Mouse (Mus musculus) thymus, postnatal 10 days (tissue): ENCODE results near the gene AI467606.

Experiments used
- DNase-seq, 2 experiments: peaks; one replicate each; pipeline ENCODE4 v3.0.0; 2021; ENCODE audit warnings: low spot score in 2 of 2

AI467606 gene

GRCm38 (mm10) chr7:127093914-127094313 is 2.8 kb downstream of the AI467606 start:
- DNase-seq = no peak

- DNase-seq = no peak
Measured at GRCm38 (mm10) chr7:127096456-127096855, 5.3 kb downstream of the AI467606 start.

- no peak for DNase-seq
Measured at GRCm38 (mm10) chr7:127098521-127098920, 7.4 kb downstream of the AI467606 start.

GRCm38 (mm10) chr7:127098950-127099349 is 7.8 kb downstream of the AI467606 start:
- DNase-seq = no peak

- no peak for DNase-seq
Measured at GRCm38 (mm10) chr7:127099528-127099927, 8.4 kb downstream of the AI467606 start.

- DNase-seq = no peak
Measured at GRCm38 (mm10) chr7:127101451-127102016, 10.4 kb downstream of the AI467606 start.

- DNase-seq = peak in 1 of 2 experiments; percentile 38
Measured at GRCm38 (mm10) chr7:127102148-127102547, 11.0 kb downstream of the AI467606 start.

- peak; percentile 35 to 40 for DNase-seq
Measured at GRCm38 (mm10) chr7:127103960-127104359, 12.8 kb downstream of the AI467606 start.

- peak; percentile 78 to 80 for DNase-seq
Measured at GRCm38 (mm10) chr7:127104560-127105332, 13.6 kb downstream of the AI467606 start.

GRCm38 (mm10) chr7:127105551-127105950 is 14.4 kb downstream of the AI467606 start:
- DNase-seq = no peak

GRCm38 (mm10) chr7:127110239-127111007 is 19.3 kb downstream of the AI467606 start:
- DNase-seq = peak; percentile 70 to 84

GRCm38 (mm10) chr7:127111461-127111860 is 20.3 kb downstream of the AI467606 start:
- peak; percentile 63 to 83 for DNase-seq

GRCm38 (mm10) chr7:127112251-127112841 is 21.2 kb downstream of the AI467606 start:
- DNase-seq = no peak

- DNase-seq = peak in 1 of 2 experiments; percentile 34
Measured at GRCm38 (mm10) chr7:127112921-127113597, 21.9 kb downstream of the AI467606 start.

- DNase-seq = peak in 1 of 2 experiments; percentile 39
Measured at GRCm38 (mm10) chr7:127113614-127114259, 22.6 kb downstream of the AI467606 start.

- DNase-seq = no peak
Measured at GRCm38 (mm10) chr7:127114920-127115319, 23.8 kb downstream of the AI467606 start.

GRCm38 (mm10) chr7:127116331-127116935 is 25.3 kb downstream of the AI467606 start:
- DNase-seq = no peak

- no peak for DNase-seq
Measured at GRCm38 (mm10) chr7:127117948-127118347, 26.8 kb downstream of the AI467606 start.

- no peak for DNase-seq
Measured at GRCm38 (mm10) chr7:127118671-127119445, 27.7 kb downstream of the AI467606 start.
